Mouse (Mus musculus) liver, postnatal 0 days (tissue): ENCODE measurements around the gene Ifnk.

ENCODE experiments used
- CTCF ChIP-seq: sonication (generic); IDR thresholded peaks from 2 replicates; pipeline ENCODE4 v1.5.1; 2016; ENCODE audit warnings: antibody characterized with exemption, low read depth
- EP300 ChIP-seq: IDR thresholded peaks from 2 replicates; pipeline ENCODE4 v1.6.1; 2016; ENCODE audit warnings: antibody characterized with exemption, low read depth, mild to moderate bottlenecking

DNA sequence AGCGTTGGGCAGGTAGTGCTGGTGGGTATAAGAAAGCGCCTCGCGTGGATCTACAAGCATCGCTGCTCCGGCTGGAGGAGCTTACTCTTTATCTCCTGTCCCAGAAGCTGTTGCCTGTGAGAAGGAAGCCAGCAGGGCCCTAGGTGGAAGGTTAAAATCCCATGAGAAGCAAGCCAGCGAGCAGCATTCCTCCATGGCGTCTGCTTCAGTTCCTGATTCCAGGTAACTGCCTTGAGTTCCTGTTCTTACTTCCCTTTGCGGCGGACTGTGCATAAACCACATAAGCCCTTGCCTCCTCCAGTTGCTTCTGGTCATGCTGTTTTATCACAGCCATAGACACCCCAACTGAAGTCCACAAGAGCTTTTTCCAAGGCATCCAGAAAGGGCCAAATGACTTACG lies 6.0 kb downstream of the Ifnk start:
- no peak for TF ChIP-seq EP300
- TF ChIP-seq CTCF: no peak
